Mouse (Mus musculus) kidney, postnatal 10 days (tissue): Measurements from ENCODE around the gene Dcaf1.

ENCODE experiments used
- DNase-seq: peaks from one replicate; pipeline ENCODE4 v3.0.0; 2021; ENCODE audit warnings: mixed read lengths

Dcaf1 gene

GRCm38 (mm10) chr9:106821618-106822380 is at the start of gene Dcaf1:
TSS of gene Dcaf1 (plus strand) at chr9:106821874.
- peak; percentile 97 for DNase-seq

- no peak for DNase-seq
These were observed 45.6 kb upstream of the Dcaf1 start for GRCm38 (mm10) chr9:106776116-106776515.

GRCm38 (mm10) chr9:106777423-106777822 is 44.3 kb upstream of the Dcaf1 start:
- DNase-seq = no peak

- no peak for DNase-seq
These were observed 43.4 kb upstream of the Dcaf1 start for GRCm38 (mm10) chr9:106778319-106778718.

GRCm38 (mm10) chr9:106780086-106780485 is 41.6 kb upstream of the Dcaf1 start:
- DNase-seq = no peak

- no peak for DNase-seq
These were observed 38.1 kb upstream of the Dcaf1 start for GRCm38 (mm10) chr9:106783554-106783953.

GRCm38 (mm10) chr9:106785206-106785605 is 36.5 kb upstream of the Dcaf1 start:
- DNase-seq = no peak

GRCm38 (mm10) chr9:106787979-106788811 is 33.5 kb upstream of the Dcaf1 start:
- peak; percentile 15 for DNase-seq

GRCm38 (mm10) chr9:106788812-106789321 is 32.8 kb upstream of the Dcaf1 start, which contains the start of gene Rad54l2:
TSS of gene Rad54l2 (minus strand) at chr9:106789194.
- DNase-seq = peak; percentile 93

- no peak for DNase-seq
These were observed 32.3 kb upstream of the Dcaf1 start for GRCm38 (mm10) chr9:106789363-106789762.

- peak; percentile 22 for DNase-seq
These were observed 30.8 kb upstream of the Dcaf1 start for GRCm38 (mm10) chr9:106790831-106791230.

GRCm38 (mm10) chr9:106806503-106806902 is 15.2 kb upstream of the Dcaf1 start:
- DNase-seq = no peak

- no peak for DNase-seq
These were observed 3.5 kb upstream of the Dcaf1 start for GRCm38 (mm10) chr9:106818191-106818590.

- peak; percentile 18 for DNase-seq
These were observed 2.5 kb upstream of the Dcaf1 start for GRCm38 (mm10) chr9:106819201-106819600.

- DNase-seq = peak; percentile 7
These were observed 540 bp upstream of the Dcaf1 start for GRCm38 (mm10) chr9:106821050-106821617.

GRCm38 (mm10) chr9:106822381-106823104 is 869 bp downstream of the Dcaf1 start:
- peak; percentile 95 for DNase-seq

- DNase-seq = no peak
These were observed 18.9 kb downstream of the Dcaf1 start for GRCm38 (mm10) chr9:106840569-106840968.

GRCm38 (mm10) chr9:106842800-106843199 is 21.1 kb downstream of the Dcaf1 start:
- no peak for DNase-seq

- no peak for DNase-seq
These were observed 35.0 kb downstream of the Dcaf1 start for GRCm38 (mm10) chr9:106856664-106857063.

- no peak for DNase-seq
These were observed 36.4 kb downstream of the Dcaf1 start for GRCm38 (mm10) chr9:106858036-106858435.

GRCm38 (mm10) chr9:106874216-106874615 is 52.5 kb downstream of the Dcaf1 start:
- no peak for DNase-seq

- DNase-seq = no peak
These were observed 55.0 kb downstream of the Dcaf1 start for GRCm38 (mm10) chr9:106876666-106877065.

GRCm38 (mm10) chr9:106879471-106879870 is 57.8 kb downstream of the Dcaf1 start:
- DNase-seq = no peak
